In the genomic region with DNA sequence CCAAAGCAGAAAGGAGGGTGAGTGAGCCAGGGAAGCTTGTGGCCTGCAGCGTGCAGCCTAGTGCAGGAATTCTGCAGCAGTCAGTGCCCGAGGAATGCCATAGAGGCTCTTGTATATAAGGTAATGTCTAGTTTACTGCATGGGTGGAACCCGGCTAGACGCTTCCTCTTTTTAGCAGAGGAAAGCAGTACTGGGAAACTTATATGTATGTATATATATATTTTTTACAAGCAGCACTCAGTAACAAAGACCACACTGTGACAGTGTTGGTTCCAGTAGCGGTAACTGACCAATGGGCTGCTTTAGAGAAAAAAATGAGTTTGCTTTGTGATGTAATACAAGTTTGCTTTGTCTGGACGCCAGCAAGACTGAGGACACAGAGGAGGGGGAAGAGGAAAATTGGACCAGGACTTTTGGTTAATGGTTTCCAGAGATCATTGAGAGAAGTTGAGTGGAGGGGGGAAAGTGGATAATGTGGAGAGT, we compare ENCODE assay signal across 7 mouse cellular contexts.
DNase-seq lines count a peak whose midpoint lies in the region; ATAC-seq lines count a peak whose summit lies in the region.

No protein-coding gene starts in this region.

- no peaks in the 10 kb centered on the region for H3K27me3 ChIP-seq in hindbrain, embryonic 11.5 days (ENCODE audit: control insufficient read depth, insufficient read depth, low read length)
- H3K27me3 ChIP-seq in liver, embryonic 15.5 days, result no peaks in the 10 kb centered on the region

- no peak overlapping the region for H3K4me2 ChIP-seq in hindbrain, embryonic 11.5 days (replicated peaks; ENCODE audit: low read depth, low read length)
- H3K4me2 ChIP-seq in liver, embryonic 15.5 days, result no peak overlapping the region

- peak; percentile 37; the same call in 1 of the 2 replicates for ATAC-seq in hindbrain, embryonic 11.5 days (ENCODE audit: low FRiP score)
- ATAC-seq in liver, embryonic 15.5 days (ENCODE audit: insufficient read depth), result peak; percentile 76
- ATAC-seq in neutrophil, adult 5-6 weeks (ENCODE audit: extremely low read depth, insufficient number of reproducible peaks, low FRiP score, poor library complexity, severe bottlenecking), result 0 out of 2 replicates have a peak, but pooled peaks have one; percentile 18

- no peak overlapping the region for H3K4me3 ChIP-seq in hindbrain, embryonic 11.5 days (ENCODE audit: low read depth, low read length)
- H3K4me3 ChIP-seq in liver, embryonic 15.5 days (replicated peaks), result no peak overlapping the region

- H3K9me3 ChIP-seq in hindbrain, embryonic 11.5 days (ENCODE audit: control insufficient read depth, low read length), result no peaks in the 10 kb centered on the region
- H3K9me3 ChIP-seq in liver, embryonic 15.5 days (replicated peaks), result no peaks in the 10 kb centered on the region

- peak overlapping the region; percentile 63 for H3K27ac ChIP-seq in hindbrain, embryonic 11.5 days (ENCODE audit: low read depth, low read length)
- H3K27ac ChIP-seq in liver, embryonic 15.5 days (replicated peaks), result peak overlapping the region; percentile 29; the same call in 1 of the 2 replicates

- peaks cover 22% of the 10 kb centered on the region for H3K4me1 ChIP-seq in hindbrain, embryonic 11.5 days (replicated peaks; ENCODE audit: control insufficient read depth, insufficient read depth, low read length)
- H3K4me1 ChIP-seq in liver, embryonic 15.5 days (replicated peaks), result peaks cover 27% of the 10 kb centered on the region

- 23% methylated on average over 6 of the region's 6 CpGs for WGBS in hindbrain, embryonic 11.5 days
- whole genome bisulfite sequencing in liver, embryonic 15.5 days (ENCODE audit: insufficient replicate concordance), result 19% methylated on average over 6 of the region's 6 CpGs

- no peak overlapping the region for H3K9ac ChIP-seq in hindbrain, embryonic 11.5 days (ENCODE audit: low read depth, low read length)
- H3K9ac ChIP-seq in liver, embryonic 15.5 days, result no peak overlapping the region

- H3K36me3 ChIP-seq in hindbrain, embryonic 11.5 days (ENCODE audit: control insufficient read depth, insufficient read depth, low read length), result no peaks in the 10 kb centered on the region
- no peaks in the 10 kb centered on the region for H3K36me3 ChIP-seq in liver, embryonic 15.5 days (replicated peaks)

- peak; percentile 83 for DNase-seq in Muller cell, postnatal 12 days (ENCODE audit: inconsistent ontology term)
- DNase-seq in cerebellum, adult 9-11 months, result peak; percentile 45
- DNase-seq in hindbrain, embryonic 11.5 days (ENCODE audit: low spot score), result peak; percentile 49
- DNase-seq in urinary bladder, postnatal 14 days (ENCODE audit: low spot score), result no peak
- no peak for DNase-seq in right cerebral cortex, postnatal 25 days

Comparison
In these comparisons a context has a peak if more than half of its experiments do, and no peak if none do; other contexts are left out.
1. DNase-seq: peak in Muller cell, postnatal 12 days (single experiment), cerebellum, adult 9-11 months (single experiment) and hindbrain, embryonic 11.5 days (single experiment); none in urinary bladder, postnatal 14 days (single experiment) and right cerebral cortex, postnatal 25 days (single experiment).
2. ATAC-seq: peak in every context shown above with its lines; median percentile 76 in liver, embryonic 15.5 days; 37 in hindbrain, embryonic 11.5 days; 18 in neutrophil, adult 5-6 weeks.